8 mouse cellular contexts compared by ENCODE assay signal in the genomic region with DNA sequence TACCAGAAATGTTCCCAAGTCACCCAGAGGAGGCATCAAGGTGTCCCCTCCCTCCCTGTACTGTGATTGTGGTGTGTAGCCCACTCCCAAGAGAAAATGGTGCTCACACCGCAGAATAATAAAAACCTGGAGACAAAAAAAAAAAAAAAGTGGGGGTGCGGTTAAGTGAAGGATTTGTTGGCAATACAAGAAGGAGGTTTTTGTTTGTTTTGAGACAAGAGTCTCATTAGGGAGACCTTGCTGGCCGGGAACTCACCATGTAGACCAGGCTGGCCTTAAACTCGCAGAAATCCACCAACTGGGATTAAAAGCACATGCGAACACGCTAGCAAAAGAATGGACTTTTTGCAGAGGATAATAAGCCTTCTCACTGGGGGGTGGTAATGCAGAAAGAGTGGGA. TPM values are rescaled to one million over a fixed set of nuclear protein-coding genes. Genes with fewer than 3 reads are reported as not detected.
DNase-seq lines count a peak whose midpoint lies in the region; ATAC-seq and TF ChIP-seq lines count a peak whose summit lies in the region.

A gene (plus strand): TSS at position 301 of the 400 bp plus-strand sequence.

- ATAC-seq in limb, embryonic 15.5 days (ENCODE audit: insufficient number of reproducible peaks, low FRiP score, low TSS enrichment, low read depth) = no peak
- ATAC-seq in stomach, postnatal 0 days (ENCODE audit: low FRiP score, low TSS enrichment) = no peak

- no peaks in the 10 kb centered on the region for H3K9me3 ChIP-seq in limb, embryonic 15.5 days
- H3K9me3 ChIP-seq in stomach, postnatal 0 days (ENCODE audit: control insufficient read depth, low read length) = no peaks in the 10 kb centered on the region

- intact Hi-C loops in heart, adult 2 months (cut with DNase I) = no loop called here
- intact Hi-C loops in heart, postnatal 36 days (cut with DNase I) = no loop called here

- no peaks in the 10 kb centered on the region for H3K36me3 ChIP-seq in heart, adult 2 months (ENCODE audit: control insufficient read depth, insufficient read depth, low read length)
- no peaks in the 10 kb centered on the region for H3K36me3 ChIP-seq in spleen, adult 2 months (ENCODE audit: control insufficient read depth, insufficient read depth, low read length)
- H3K36me3 ChIP-seq in limb, embryonic 15.5 days = peaks cover 6% of the 10 kb centered on the region; the same call in 1 of the 2 replicates
- H3K36me3 ChIP-seq in stomach, postnatal 0 days (ENCODE audit: control insufficient read depth, insufficient read depth, low read length) = no peaks in the 10 kb centered on the region; the same call in 1 of the 2 replicates

- TF ChIP-seq EP300 in heart, adult 2 months (IDR thresholded peaks at IDR 0.05; ENCODE audit: insufficient read depth, low read depth, low read length) = no peak
- no peak for TF ChIP-seq EP300 in stomach, postnatal 0 days (optimal IDR thresholded peaks at IDR 0.05)

- H3K27me3 ChIP-seq in heart, adult 2 months (ENCODE audit: control insufficient read depth, insufficient read depth, low read length) = peaks cover 3% of the 10 kb centered on the region
- H3K27me3 ChIP-seq in spleen, adult 2 months (ENCODE audit: control insufficient read depth, insufficient read depth, low read length) = no peaks in the 10 kb centered on the region; the same call in 1 of the 2 replicates
- peaks cover 11% of the 10 kb centered on the region; the same call in 1 of the 2 replicates for H3K27me3 ChIP-seq in limb, embryonic 15.5 days
- H3K27me3 ChIP-seq in stomach, postnatal 0 days (ENCODE audit: control insufficient read depth, insufficient read depth, low read length) = no peaks in the 10 kb centered on the region; the same call in 1 of the 2 replicates

- H3K4me3 ChIP-seq in heart, adult 2 months = peak within 1 kb of the TSS; percentile 36
- peak within 1 kb of the TSS; percentile 61; the same call in 1 of the 2 replicates for H3K4me3 ChIP-seq in spleen, adult 2 months (ENCODE audit: extremely low read depth, insufficient read depth, insufficient read length)
- peak within 1 kb of the TSS; percentile 69 for H3K4me3 ChIP-seq in limb, embryonic 15.5 days
- H3K4me3 ChIP-seq in stomach, postnatal 0 days (ENCODE audit: low read depth, low read length) = peak within 1 kb of the TSS; percentile 55

- H3K27ac ChIP-seq in heart, adult 2 months = no peak within 1 kb of the TSS
- peak within 1 kb of the TSS; percentile 83 for H3K27ac ChIP-seq in spleen, adult 2 months (ENCODE audit: insufficient read depth, low read length)
- no peak within 1 kb of the TSS for H3K27ac ChIP-seq in limb, embryonic 15.5 days
- H3K27ac ChIP-seq in stomach, postnatal 0 days (replicated peaks) = no peak within 1 kb of the TSS; the same call in 1 of the 2 replicates

- TF ChIP-seq POLR2A in heart, adult 2 months (IDR thresholded peaks at IDR 0.05; ENCODE audit: insufficient read depth, low read depth, low read length) = no peak
- TF ChIP-seq POLR2A in spleen, adult 2 months (IDR thresholded peaks at IDR 0.05; ENCODE audit: low read depth, low read length) = no peak

- DNase-seq in heart, adult 2 months = no peak
- DNase-seq in heart, postnatal 36 days = no peak
- DNase-seq in spleen, adult 2 months (ENCODE audit: low read depth in 1 of 2, low spot score in 2 of 2) = no peak
- no peak for DNase-seq in spleen, postnatal 36 days (ENCODE audit: low spot score in 2 of 2)
- DNase-seq in stomach, postnatal 0 days (ENCODE audit: low spot score) = no peak
- no peak for DNase-seq in ovary, postnatal 36 days (ENCODE audit: low spot score)
- no peak for DNase-seq in frontal cortex, adult 2 months (ENCODE audit: extremely low spot score in 1 of 2, low spot score in 1 of 2)

- no peaks in the 10 kb centered on the region for H3K79me2 ChIP-seq in heart, adult 2 months (replicated peaks; ENCODE audit: control insufficient read depth, insufficient read depth, low read length)

- H3K9ac ChIP-seq in heart, adult 2 months (ENCODE audit: low read depth, low read length) = peak within 1 kb of the TSS; percentile 17
- H3K9ac ChIP-seq in limb, embryonic 15.5 days = peak within 1 kb of the TSS; percentile 45
- H3K9ac ChIP-seq in stomach, postnatal 0 days (ENCODE audit: low read length) = peak within 1 kb of the TSS; percentile 43

- TF ChIP-seq CTCF in heart, adult 2 months (IDR thresholded peaks at IDR 0.05) = no peak
- no peak for TF ChIP-seq CTCF in spleen, adult 2 months (IDR thresholded peaks at IDR 0.05; ENCODE audit: extremely low read depth, insufficient read depth, insufficient read length, insufficient replicate concordance)
- no peak for TF ChIP-seq CTCF in stomach, postnatal 0 days (IDR thresholded peaks at IDR 0.05; ENCODE audit: low read depth)

- WGBS in heart, adult 2 months = 60% methylated on average over 6 of the region's 6 CpGs
- 85% methylated on average over 6 of the region's 6 CpGs for WGBS in spleen, adult 2 months
- 37% methylated on average over 6 of the region's 6 CpGs for WGBS in limb, embryonic 15.5 days
- WGBS in stomach, postnatal 0 days = 47% methylated on average over 6 of the region's 6 CpGs

- H3K4me1 ChIP-seq in heart, adult 2 months (ENCODE audit: control insufficient read depth, insufficient read depth, low read length) = no peaks in the 10 kb centered on the region
- peaks cover 17% of the 10 kb centered on the region for H3K4me1 ChIP-seq in spleen, adult 2 months (ENCODE audit: control insufficient read depth, insufficient read depth, insufficient read length)
- H3K4me1 ChIP-seq in limb, embryonic 15.5 days = peaks cover 25% of the 10 kb centered on the region
- no peaks in the 10 kb centered on the region for H3K4me1 ChIP-seq in stomach, postnatal 0 days (replicated peaks; ENCODE audit: control insufficient read depth, insufficient read depth)

- peak within 1 kb of the TSS; percentile 97 for H3K4me2 ChIP-seq in limb, embryonic 15.5 days
- peak within 1 kb of the TSS; percentile 90 for H3K4me2 ChIP-seq in stomach, postnatal 0 days (replicated peaks; ENCODE audit: low read depth)

RNA-seq across cellular contexts. Expression of the gene that starts here (rescaled TPM):
- total RNA-seq in heart, adult 2 months (2021) = under 1 TPM; 0.41 to 0.57 TPM
- 0.62 and 0.82 TPM in 2 replicates for polyA plus RNA-seq in heart, adult 2 months (2012; rRNA removed)
- under 1 TPM; 0.30 to 0.42 TPM for total RNA-seq in heart, postnatal 36 days (2021)
- polyA plus RNA-seq in spleen, adult 2 months (2012; rRNA removed) = 2.3 and 3.3 TPM in 2 replicates
- polyA plus RNA-seq in limb, embryonic 15.5 days (2015; fragmentation: Nextera tagmentation; extraction: Ambion mirVana) = 5.0 and 6.2 TPM in 2 replicates
- 9.3 and 10.9 TPM in 2 replicates for polyA plus RNA-seq in stomach, postnatal 0 days (2015; fragmentation: Nextera tagmentation; extraction: Ambion mirVana)
- polyA plus RNA-seq in frontal cortex, adult 2 months (2012; rRNA removed) = 1.6 TPM in 2 replicates
